Mouse (Mus musculus): ENCODE results near the gene Hist1h2ab. TPM values are rescaled to one million over a fixed set of nuclear protein-coding genes. Genes with fewer than 3 reads are reported as not detected.
"Not testable (repeated sequence)": the region's sequence is repeated elsewhere in the genome, so short reads cannot be mapped to it uniquely, and the experiment has no call there.

The Hist1h2ab gene
- polyA plus RNA-seq, 1 experiment from 2014 or later: 63.8 TPM

DNA sequence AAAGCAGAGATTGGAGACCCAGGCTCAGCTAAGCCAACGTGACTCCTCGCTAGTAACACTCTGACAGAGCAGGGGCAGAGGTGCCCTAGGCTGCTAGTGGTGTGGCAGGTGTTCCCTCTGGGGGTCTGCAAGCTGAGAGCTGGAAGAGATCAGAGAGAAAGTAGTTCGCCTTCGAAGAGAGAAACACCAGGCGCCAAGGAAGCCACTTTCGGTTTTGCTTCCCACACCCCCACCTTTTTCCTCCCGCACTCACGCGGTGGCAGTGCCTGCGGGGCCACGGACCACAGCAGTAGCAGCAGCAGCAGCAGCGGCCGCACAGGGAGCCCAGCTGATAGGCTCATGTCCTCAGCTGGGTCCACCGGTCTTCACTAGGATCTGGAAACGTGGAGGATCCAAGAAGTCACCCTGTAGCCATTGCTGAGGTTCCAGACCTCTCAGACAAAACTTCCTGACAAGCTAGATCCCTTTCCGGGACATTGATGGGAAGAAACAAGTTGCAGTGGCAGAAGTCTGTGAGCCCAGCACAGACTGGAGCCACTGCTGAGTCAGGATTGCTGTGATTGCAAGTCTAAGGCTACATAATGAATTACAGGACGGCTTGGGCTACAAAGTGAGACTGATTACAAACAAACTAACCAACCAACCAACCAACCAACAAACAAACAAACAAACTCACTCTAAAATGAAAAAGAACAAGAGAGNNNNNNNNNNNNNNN is 40.4 kb upstream of the Hist1h2ab start, which contains the start of gene Hfe:
Hfe (minus strand) TSS at position 481 of the 716 bp plus-strand sequence.
- DNase-seq (ENCODE audit: low spot score) (peak; percentile 67), ATAC-seq (ENCODE audit: insufficient number of reproducible peaks, low FRiP score, low TSS enrichment, low read depth) (peak; percentile 68; the same call in 1 of the 2 replicates)
- Histone ChIP-seq H3K27me3 (ENCODE audit: control insufficient read depth, insufficient read depth, low read length) (no peaks in the 10 kb centered on the region), H3K9me3 (ENCODE audit: control insufficient read depth, low read length) (no peaks in the 10 kb centered on the region), H3K4me1 (ENCODE audit: control insufficient read depth, insufficient read depth, low read length) (peaks cover 16% of the 10 kb centered on the region), H3K36me3 (ENCODE audit: control insufficient read depth, insufficient read depth, low read length) (no peaks in the 10 kb centered on the region), H3K4me3 (ENCODE audit: low read depth, low read length) (peak within 1 kb of the TSS; percentile 31), H3K27ac (replicated peaks; ENCODE audit: low read depth, low read length) (no peak within 1 kb of the TSS), H3K9ac (ENCODE audit: low read length) (peak within 1 kb of the TSS; percentile 32), H3K4me2 (ENCODE audit: low read depth, severe bottlenecking) (peak within 1 kb of the TSS; percentile 61)
- WGBS: 2% methylated on average over 17 of the region's 17 CpGs

DNA sequence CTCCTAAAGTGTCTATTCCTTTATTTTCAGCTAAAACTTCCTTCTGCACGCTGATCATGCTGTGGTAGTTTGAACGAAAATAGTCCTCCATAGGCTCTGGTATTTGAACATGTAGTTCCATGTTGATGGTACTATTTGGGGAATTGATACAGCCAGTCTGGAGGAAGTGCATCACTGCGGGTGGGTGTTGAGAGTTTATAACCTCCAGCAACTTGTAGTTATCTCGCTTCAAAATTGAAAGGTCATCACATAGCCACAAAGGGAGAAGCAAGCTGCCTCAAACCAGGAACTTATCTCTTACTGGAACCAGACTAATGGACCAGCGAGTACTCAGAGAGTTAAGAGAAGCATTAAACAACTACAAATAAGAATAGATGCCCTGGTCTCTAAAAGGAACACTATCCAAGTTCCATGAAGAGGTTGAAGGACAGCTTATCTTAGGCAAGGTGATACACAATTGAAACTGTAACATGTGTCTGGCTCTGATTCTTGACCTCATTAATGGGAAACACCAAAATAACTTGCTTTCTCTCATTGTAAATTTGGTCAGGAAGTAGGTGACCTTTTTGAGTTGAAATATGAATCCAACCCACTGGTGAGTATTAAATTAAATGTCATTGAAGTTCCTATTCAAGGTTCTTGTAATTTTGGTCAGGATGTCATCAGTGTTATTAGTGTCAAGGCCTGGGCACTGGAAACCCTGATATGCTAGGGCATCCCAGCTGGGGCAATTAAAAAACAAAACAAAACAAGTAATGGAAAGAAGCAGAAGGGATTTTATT is 34.5 kb upstream of the Hist1h2ab start:
- Histone ChIP-seq H3K4me3 (ENCODE audit: low read depth, low read length) (no peak overlapping the region), H3K36me3 (ENCODE audit: control insufficient read depth, insufficient read depth, low read length) (no peaks in the 10 kb centered on the region), H3K27me3 (ENCODE audit: control insufficient read depth, insufficient read depth, low read length) (no peaks in the 10 kb centered on the region), H3K4me1 (ENCODE audit: control insufficient read depth, insufficient read depth, low read length) (0 out of 2 replicates have a peak, but pooled peaks cover 3% of the 10 kb centered on the region), H3K9me3 (ENCODE audit: control insufficient read depth, low read length) (no peaks in the 10 kb centered on the region), H3K9ac (ENCODE audit: low read length) (no peak overlapping the region), H3K4me2 (ENCODE audit: low read depth, severe bottlenecking) (no peak overlapping the region), H3K27ac (replicated peaks; ENCODE audit: low read depth, low read length) (no peak overlapping the region)
- 88% methylated on average over 5 of the region's 5 CpGs for WGBS
- DNase-seq (ENCODE audit: low spot score) (peak; percentile 19), ATAC-seq (ENCODE audit: insufficient number of reproducible peaks, low FRiP score, low TSS enrichment, low read depth) (no peak)

DNA sequence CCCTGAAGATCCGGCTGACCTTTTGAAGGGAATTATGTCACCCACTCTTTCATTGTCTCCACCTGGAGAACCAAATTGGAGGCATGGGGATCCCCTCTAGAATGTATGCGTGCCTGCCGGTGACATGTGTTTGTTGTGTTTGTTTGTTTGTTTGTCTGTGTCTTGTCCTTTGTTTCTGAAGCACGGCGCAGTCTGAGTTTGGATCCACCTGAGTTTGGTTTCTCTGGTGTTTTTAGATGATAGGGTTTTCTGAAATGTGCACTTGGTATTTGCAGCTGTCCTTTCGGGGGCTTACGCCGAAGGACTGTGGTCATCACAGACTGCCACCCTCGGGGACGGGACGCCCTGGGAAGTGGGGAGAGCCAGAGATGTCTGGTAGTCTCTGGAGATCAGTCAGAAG is 33.8 kb upstream of the Hist1h2ab start:
- DNase-seq (ENCODE audit: low spot score) (peak; percentile 20), ATAC-seq (ENCODE audit: insufficient number of reproducible peaks, low FRiP score, low TSS enrichment, low read depth) (no peak)
- Histone ChIP-seq H3K4me2 (ENCODE audit: low read depth, severe bottlenecking) (no peak overlapping the region), H3K4me1 (ENCODE audit: control insufficient read depth, insufficient read depth, low read length) (0 out of 2 replicates have a peak, but pooled peaks cover 3% of the 10 kb centered on the region), H3K36me3 (ENCODE audit: control insufficient read depth, insufficient read depth, low read length) (no peaks in the 10 kb centered on the region), H3K27me3 (ENCODE audit: control insufficient read depth, insufficient read depth, low read length) (no peaks in the 10 kb centered on the region), H3K4me3 (ENCODE audit: low read depth, low read length) (no peak overlapping the region), H3K9me3 (ENCODE audit: control insufficient read depth, low read length) (no peaks in the 10 kb centered on the region), H3K27ac (replicated peaks; ENCODE audit: low read depth, low read length) (no peak overlapping the region), H3K9ac (ENCODE audit: low read length) (no peak overlapping the region; the same call in 1 of the 2 replicates)
- WGBS: 47% methylated on average over 11 of the region's 11 CpGs

DNA sequence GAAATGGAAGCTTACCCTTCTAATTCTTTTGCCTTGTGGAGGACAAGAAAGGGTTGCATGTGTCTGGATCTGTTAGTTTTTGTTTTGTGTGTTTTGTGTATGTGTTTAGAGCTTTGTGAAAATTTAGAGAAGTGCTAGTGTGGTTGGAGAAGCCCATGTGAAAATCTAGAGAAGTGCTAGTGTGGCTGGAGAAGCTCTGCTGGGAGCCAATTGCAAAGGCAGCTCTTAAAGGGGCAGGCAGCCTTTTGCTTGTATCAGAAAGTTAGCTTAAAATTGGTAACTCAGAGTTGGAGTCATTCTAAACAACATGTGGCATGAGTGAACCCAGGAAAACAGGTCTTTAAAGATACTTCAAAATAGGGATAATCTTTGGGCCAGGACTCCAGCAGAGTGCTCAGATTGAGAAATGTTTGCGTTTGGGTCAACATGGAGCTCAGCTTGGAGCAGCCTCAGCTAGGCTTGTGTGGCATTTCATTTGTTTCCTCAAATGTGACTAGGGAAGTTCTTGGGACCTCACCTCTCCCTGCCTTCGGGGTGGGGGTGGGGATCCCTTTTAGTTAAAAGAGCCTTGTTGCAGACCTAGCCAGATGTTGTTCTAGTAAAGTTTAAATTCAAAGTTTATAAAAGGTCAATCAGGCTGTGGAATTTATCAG is 33.2 kb upstream of the Hist1h2ab start:
- not testable (repeated sequence) for H3K9ac ChIP-seq (ENCODE audit: low read length); H3K36me3 ChIP-seq (ENCODE audit: control insufficient read depth, insufficient read depth, low read length); H3K9me3 ChIP-seq (ENCODE audit: control insufficient read depth, low read length); H3K4me1 ChIP-seq (ENCODE audit: control insufficient read depth, insufficient read depth, low read length); ATAC-seq (ENCODE audit: insufficient number of reproducible peaks, low FRiP score, low TSS enrichment, low read depth); H3K4me3 ChIP-seq (ENCODE audit: low read depth, low read length); H3K27me3 ChIP-seq (ENCODE audit: control insufficient read depth, insufficient read depth, low read length); H3K27ac ChIP-seq (replicated peaks; ENCODE audit: low read depth, low read length); H3K4me2 ChIP-seq (ENCODE audit: low read depth, severe bottlenecking)
- 16% methylated on average over 2 of the region's 2 CpGs for WGBS
- DNase-seq (ENCODE audit: low spot score): peak; percentile 22

DNA sequence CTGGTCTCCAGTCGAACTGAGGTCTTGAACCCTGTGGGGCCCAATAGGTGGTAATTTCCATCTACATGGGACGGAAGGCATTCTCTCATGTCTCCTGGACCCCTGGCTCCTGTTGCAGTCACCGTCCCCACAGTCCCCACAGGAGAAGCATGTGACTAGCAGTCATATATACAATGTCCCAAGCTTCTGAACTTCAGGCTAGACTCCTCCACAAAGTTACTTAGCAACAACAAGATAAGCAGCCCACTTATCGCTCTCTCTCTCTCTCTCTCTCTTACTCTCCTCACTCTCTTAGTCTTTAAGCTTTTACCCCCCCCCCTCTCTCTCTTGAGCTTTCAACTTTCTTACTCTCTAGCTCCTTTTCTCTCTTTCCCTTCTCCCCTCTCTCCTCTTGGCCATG is 26.7 kb upstream of the Hist1h2ab start:
- no peaks in the 10 kb centered on the region for H3K4me1 ChIP-seq (ENCODE audit: control insufficient read depth, insufficient read depth, low read length)
- no peak overlapping the region for H3K9ac ChIP-seq (ENCODE audit: low read length)
- H3K27me3 ChIP-seq (ENCODE audit: control insufficient read depth, insufficient read depth, low read length): no peaks in the 10 kb centered on the region
- no peak for ATAC-seq (ENCODE audit: insufficient number of reproducible peaks, low FRiP score, low TSS enrichment, low read depth)
- WGBS: 93% methylated on average over 4 of the region's 4 CpGs
- no peak overlapping the region for H3K4me3 ChIP-seq (ENCODE audit: low read depth, low read length)
- no peak for DNase-seq (ENCODE audit: low spot score)
- no peaks in the 10 kb centered on the region for H3K9me3 ChIP-seq (ENCODE audit: control insufficient read depth, low read length)
- H3K27ac ChIP-seq (replicated peaks; ENCODE audit: low read depth, low read length): no peak overlapping the region
- H3K36me3 ChIP-seq (ENCODE audit: control insufficient read depth, insufficient read depth, low read length): no peaks in the 10 kb centered on the region
- H3K4me2 ChIP-seq (ENCODE audit: low read depth, severe bottlenecking): no peak overlapping the region

DNA sequence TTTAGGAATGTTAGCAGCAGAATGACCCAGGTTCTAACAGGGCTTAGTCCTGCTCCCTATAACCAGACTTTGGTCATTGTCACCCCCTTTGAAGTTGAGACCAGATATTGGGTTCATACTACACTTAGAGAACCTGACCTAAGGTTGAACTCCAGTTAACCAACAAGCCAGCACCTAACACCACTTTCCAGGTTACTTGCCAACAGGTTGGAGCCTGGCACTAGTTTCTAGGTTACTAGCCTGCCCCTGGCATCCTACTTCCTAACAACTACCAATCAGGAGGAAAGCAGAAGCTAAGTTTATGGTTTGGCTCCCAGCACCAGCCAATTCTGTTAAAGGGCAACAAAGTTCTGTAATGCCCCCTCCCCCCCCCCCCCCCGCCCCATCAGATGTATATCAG is 25.7 kb upstream of the Hist1h2ab start:
- H3K27me3 ChIP-seq (ENCODE audit: control insufficient read depth, insufficient read depth, low read length): no peaks in the 10 kb centered on the region
- H3K9ac ChIP-seq (ENCODE audit: low read length): no peak overlapping the region
- no peak overlapping the region for H3K27ac ChIP-seq (replicated peaks; ENCODE audit: low read depth, low read length)
- no peak overlapping the region for H3K4me3 ChIP-seq (ENCODE audit: low read depth, low read length)
- no peaks in the 10 kb centered on the region for H3K36me3 ChIP-seq (ENCODE audit: control insufficient read depth, insufficient read depth, low read length)
- no peaks in the 10 kb centered on the region for H3K4me1 ChIP-seq (ENCODE audit: control insufficient read depth, insufficient read depth, low read length)
- WGBS: no CpG with 5 or more reads among the region's 1 CpGs
- no peak overlapping the region for H3K4me2 ChIP-seq (ENCODE audit: low read depth, severe bottlenecking)
- DNase-seq (ENCODE audit: low spot score): no peak
- no peak for ATAC-seq (ENCODE audit: insufficient number of reproducible peaks, low FRiP score, low TSS enrichment, low read depth)
- H3K9me3 ChIP-seq (ENCODE audit: control insufficient read depth, low read length): no peaks in the 10 kb centered on the region

DNA sequence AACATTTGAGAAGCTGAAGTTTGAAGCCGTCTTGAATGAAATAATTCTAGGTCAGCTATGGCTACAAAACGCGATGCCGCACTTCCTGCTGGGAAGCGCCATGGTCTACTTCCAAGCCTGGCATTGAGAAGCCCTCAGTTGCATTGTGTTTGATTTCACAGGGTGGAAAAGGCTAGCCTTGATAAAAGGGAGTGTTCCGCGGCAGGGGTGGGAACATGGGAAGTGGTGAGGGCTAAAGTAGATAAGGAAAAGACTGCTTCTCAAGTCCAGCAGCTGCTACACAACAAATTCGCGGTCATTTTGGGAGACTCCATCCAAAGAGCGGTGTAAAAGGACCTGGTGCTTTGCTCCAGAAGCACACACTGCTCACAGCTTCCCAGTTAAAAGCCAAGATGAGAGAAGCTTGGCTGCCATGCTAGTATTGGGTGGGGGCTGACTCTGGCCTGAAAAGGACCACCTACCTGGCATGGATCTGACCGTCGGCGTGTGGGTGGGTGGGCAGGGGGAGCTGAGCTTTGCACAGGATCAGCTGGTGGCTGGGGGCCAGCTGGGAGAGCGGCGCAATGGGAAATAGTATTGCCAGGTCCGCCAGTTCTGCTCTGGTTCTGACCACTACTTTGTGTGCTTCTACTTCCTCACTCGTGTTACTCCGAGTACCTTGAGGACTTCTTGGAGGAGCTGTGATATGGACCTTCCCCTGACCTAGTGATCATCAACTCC is 22.3 kb upstream of the Hist1h2ab start:
- H3K27me3 ChIP-seq (ENCODE audit: control insufficient read depth, insufficient read depth, low read length): no peaks in the 10 kb centered on the region
- DNase-seq (ENCODE audit: low spot score) (peak; percentile 18), ATAC-seq (ENCODE audit: insufficient number of reproducible peaks, low FRiP score, low TSS enrichment, low read depth) (no peak)
- H3K27ac ChIP-seq (replicated peaks; ENCODE audit: low read depth, low read length): no peak overlapping the region
- H3K4me2 ChIP-seq (ENCODE audit: low read depth, severe bottlenecking): no peak overlapping the region
- WGBS: 91% methylated on average over 18 of the region's 18 CpGs
- no peak overlapping the region for H3K9ac ChIP-seq (ENCODE audit: low read length)
- H3K9me3 ChIP-seq (ENCODE audit: control insufficient read depth, low read length): no peaks in the 10 kb centered on the region
- H3K4me1 ChIP-seq (ENCODE audit: control insufficient read depth, insufficient read depth, low read length): no peaks in the 10 kb centered on the region
- H3K36me3 ChIP-seq (ENCODE audit: control insufficient read depth, insufficient read depth, low read length): no peaks in the 10 kb centered on the region
- H3K4me3 ChIP-seq (ENCODE audit: low read depth, low read length): no peak overlapping the region

DNA sequence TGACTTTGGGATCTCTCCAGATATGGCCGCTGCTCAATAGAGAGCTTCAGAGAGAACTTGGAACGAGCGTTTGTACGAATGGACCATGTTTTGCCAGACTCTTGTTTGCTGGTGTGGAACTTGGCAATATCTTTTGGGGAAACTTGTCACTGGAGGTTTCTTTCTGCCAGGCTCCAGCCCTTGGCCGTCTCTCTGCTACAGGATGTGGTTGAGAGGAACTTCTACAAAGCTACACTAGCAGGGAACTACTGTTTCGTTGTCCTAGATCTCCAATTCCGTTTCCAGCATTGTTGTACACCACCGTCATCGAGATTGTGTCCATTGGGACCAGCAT is 21.8 kb upstream of the Hist1h2ab start:
- DNase-seq (ENCODE audit: low spot score): peak; percentile 16
- no peak overlapping the region for H3K4me3 ChIP-seq (ENCODE audit: low read depth, low read length)
- no peak for ATAC-seq (ENCODE audit: insufficient number of reproducible peaks, low FRiP score, low TSS enrichment, low read depth)
- no peak overlapping the region for H3K4me2 ChIP-seq (ENCODE audit: low read depth, severe bottlenecking)
- no peaks in the 10 kb centered on the region for H3K36me3 ChIP-seq (ENCODE audit: control insufficient read depth, insufficient read depth, low read length)
- no peaks in the 10 kb centered on the region for H3K27me3 ChIP-seq (ENCODE audit: control insufficient read depth, insufficient read depth, low read length)
- 94% methylated on average over 9 of the region's 9 CpGs for WGBS
- no peaks in the 10 kb centered on the region for H3K9me3 ChIP-seq (ENCODE audit: control insufficient read depth, low read length)
- no peak overlapping the region for H3K9ac ChIP-seq (ENCODE audit: low read length)
- H3K4me1 ChIP-seq (ENCODE audit: control insufficient read depth, insufficient read depth, low read length): no peaks in the 10 kb centered on the region
- no peak overlapping the region for H3K27ac ChIP-seq (replicated peaks; ENCODE audit: low read depth, low read length)

Data from limb, embryonic 11.5 days (tissue).